Mouse (Mus musculus) MEL (cell line): Measurements from ENCODE around the gene Inpp4a. TPM values are rescaled to one million over a fixed set of nuclear protein-coding genes. Genes with fewer than 3 reads are reported as not detected.

Source experiments
- DNase-seq: peaks from one replicate; pipeline ENCODE4 v3.0.0; 2011; ENCODE audit warnings: low read depth, low spot score
- H3K27ac ChIP-seq: 2 replicates; pipeline ENCODE4 v1.5.1; 2012; ENCODE audit warnings: low read depth, mild to moderate bottlenecking, control low read depth, low read length, moderate library complexity; ENCODE audit not compliant: control insufficient read depth
- H3K27me3 ChIP-seq, 2 experiments: fragments of 150-350 bp in 1 of 2; sonication (generic) in 1 of 2; 2 replicates each; pipeline ENCODE4 v1.6.1; 2012; ENCODE audit warnings: low read length in 2 of 2, mild to moderate bottlenecking in 2 of 2, improper control_type of control experiment in 1 of 2, moderate library complexity in 1 of 2; ENCODE audit not compliant: insufficient read depth in 2 of 2, control insufficient read depth in 1 of 2
- H3K36me3 ChIP-seq, 2 experiments: 2 replicates each; pipeline ENCODE4 v1.6.1; 2012 to 2014; ENCODE audit warnings: low read length in 2 of 2, improper control_type of control experiment in 1 of 2, inconsistent platforms in 1 of 2, mild to moderate bottlenecking in 1 of 2; ENCODE audit not compliant: insufficient read depth in 2 of 2, control insufficient read depth in 1 of 2
- H3K4me1 ChIP-seq, 2 experiments: fragments of 150-350 bp in 1 of 2; sonication (generic) in 1 of 2; 2 replicates each; pipeline ENCODE4 v1.6.1; 2012; ENCODE audit warnings: low read length in 2 of 2, improper control_type of control experiment in 1 of 2, mild to moderate bottlenecking in 1 of 2; ENCODE audit not compliant: insufficient read depth in 2 of 2, control insufficient read depth in 1 of 2
- H3K4me3 ChIP-seq, 2 experiments: fragments of 150-350 bp in 1 of 2; sonication (generic) in 1 of 2; 2 replicates each; pipeline ENCODE4 v1.5.1; 2012; ENCODE audit warnings: low read depth in 2 of 2, low read length in 2 of 2, mild to moderate bottlenecking in 2 of 2, moderate library complexity in 2 of 2, control low read depth in 1 of 2, improper control_type of control experiment in 1 of 2; ENCODE audit not compliant: control insufficient read depth in 1 of 2, insufficient read depth in 1 of 2
- H3K79me2 ChIP-seq: 2 replicates; pipeline ENCODE4 v1.6.1; 2012; ENCODE audit warnings: mild to moderate bottlenecking, low read length, moderate library complexity; ENCODE audit not compliant: control insufficient read depth, poor library complexity, insufficient read depth
- H3K9ac ChIP-seq: 2 replicates; pipeline ENCODE4 v1.6.1; 2012; ENCODE audit warnings: low read depth, mild to moderate bottlenecking, control low read depth, low read length, moderate library complexity; ENCODE audit not compliant: control insufficient read depth, poor library complexity, severe bottlenecking
- H3K9me3 ChIP-seq: fragments of 150-350 bp; sonication (generic); replicated peaks from 2 replicates; pipeline ENCODE4 v1.6.1; 2012; ENCODE audit warnings: mild to moderate bottlenecking, low read length, improper control_type of control experiment, moderate library complexity; ENCODE audit not compliant: insufficient read depth
- CHD1 ChIP-seq: IDR thresholded peaks from 2 replicates; pipeline ENCODE4 v1.6.1; 2012; ENCODE audit warnings: low read depth, mild to moderate bottlenecking, inconsistent platforms, low read length, improper control_type of control experiment
- CTCF ChIP-seq, 3 experiments: IDR thresholded peaks in 2 of 3; conservative IDR thresholded peaks in 1 of 3; 2 replicates each; pipeline ENCODE4 v1.5.1; 2011 to 2012; ENCODE audit warnings: low read length in 3 of 3, low read depth in 2 of 3, mild to moderate bottlenecking in 2 of 3, improper control_type of control experiment in 1 of 3, inconsistent platforms in 1 of 3, mixed read lengths in 1 of 3, moderate library complexity in 1 of 3; ENCODE audit not compliant: control insufficient read depth in 1 of 3, insufficient read depth in 1 of 3, poor library complexity in 1 of 3, severe bottlenecking in 1 of 3
- E2F4 ChIP-seq: IDR thresholded peaks from 2 replicates; pipeline ENCODE4 v1.6.1; 2011; ENCODE audit warnings: low read depth, low read length, improper control_type of control experiment, borderline replicate concordance
- ETS1 ChIP-seq: IDR thresholded peaks from 2 replicates; pipeline ENCODE4 v1.6.1; 2012; ENCODE audit warnings: low read depth, mild to moderate bottlenecking, inconsistent platforms, low read length, improper control_type of control experiment, moderate library complexity
- GABPA ChIP-seq: IDR thresholded peaks from 2 replicates; pipeline ENCODE4 v1.6.1; 2012; ENCODE audit warnings: low read depth, mild to moderate bottlenecking, inconsistent platforms, low read length, improper control_type of control experiment, moderate library complexity
- KAT2A ChIP-seq: conservative IDR thresholded peaks from 2 replicates; pipeline ENCODE4 v1.6.1; 2012; ENCODE audit warnings: low read depth, low read length, improper control_type of control experiment, inconsistent platforms
- MAX ChIP-seq: IDR thresholded peaks from 2 replicates; pipeline ENCODE4 v1.6.1; 2011; ENCODE audit warnings: low read length, improper control_type of control experiment
- MAZ ChIP-seq: IDR thresholded peaks from 2 replicates; pipeline ENCODE4 v1.6.1; 2012; ENCODE audit warnings: low read depth, mild to moderate bottlenecking, inconsistent platforms, low read length, improper control_type of control experiment
- MEF2A ChIP-seq: IDR thresholded peaks from 2 replicates; pipeline ENCODE4 v1.6.1; 2014; ENCODE audit warnings: low read depth, mild to moderate bottlenecking, inconsistent platforms, low read length, improper control_type of control experiment; ENCODE audit not compliant: poor library complexity, insufficient replicate concordance, severe bottlenecking; ENCODE audit errors: extremely low read depth
- MYB ChIP-seq: IDR thresholded peaks from 2 replicates; pipeline ENCODE4 v1.6.1; 2011; ENCODE audit warnings: mild to moderate bottlenecking, low read depth, low read length, improper control_type of control experiment
- NELFE ChIP-seq: IDR thresholded peaks from 2 replicates; pipeline ENCODE4 v1.6.1; 2011; ENCODE audit warnings: low read depth, low read length, improper control_type of control experiment
- NRF1 ChIP-seq: IDR thresholded peaks from 2 replicates; pipeline ENCODE4 v1.6.1; 2014; ENCODE audit warnings: low read depth, mild to moderate bottlenecking, inconsistent platforms, low read length, improper control_type of control experiment, moderate library complexity; ENCODE audit not compliant: poor library complexity, insufficient read depth, severe bottlenecking
- POLR2A ChIP-seq, 2 experiments: IDR thresholded peaks; 2 replicates each; pipeline ENCODE4 v1.6.1; 2011 to 2012; ENCODE audit warnings: low read length in 2 of 2, mild to moderate bottlenecking in 2 of 2, control low read depth in 1 of 2, improper control_type of control experiment in 1 of 2, low read depth in 1 of 2, moderate library complexity in 1 of 2; ENCODE audit not compliant: control insufficient read depth in 1 of 2, insufficient read depth in 1 of 2, poor library complexity in 1 of 2
- POLR2AphosphoS2 ChIP-seq: IDR thresholded peaks from 2 replicates; pipeline ENCODE4 v1.6.1; 2011; ENCODE audit warnings: low read length, improper control_type of control experiment
- POLR2AphosphoS5 ChIP-seq: IDR thresholded peaks from 2 replicates; pipeline ENCODE4 v1.6.1; 2012; ENCODE audit warnings: low read depth, borderline replicate concordance, mild to moderate bottlenecking, inconsistent platforms, low read length, moderate library complexity, mixed read lengths
- RCOR1 ChIP-seq: IDR thresholded peaks from 2 replicates; pipeline ENCODE4 v1.6.1; 2012; ENCODE audit warnings: low read depth, mild to moderate bottlenecking, inconsistent platforms, low read length, improper control_type of control experiment
- SIN3A ChIP-seq: IDR thresholded peaks from 2 replicates; pipeline ENCODE4 v1.6.1; 2012; ENCODE audit warnings: low read length, improper control_type of control experiment, inconsistent platforms
- UBTF ChIP-seq: IDR thresholded peaks from 2 replicates; pipeline ENCODE4 v1.6.1; 2012; ENCODE audit warnings: low read depth, mild to moderate bottlenecking, inconsistent platforms, low read length, improper control_type of control experiment, moderate library complexity, borderline replicate concordance; ENCODE audit not compliant: insufficient read depth
- USF1 ChIP-seq: IDR thresholded peaks from 2 replicates; pipeline ENCODE4 v1.6.1; 2014; ENCODE audit warnings: low read depth, mild to moderate bottlenecking, inconsistent platforms, low read length, improper control_type of control experiment, moderate library complexity
- USF2 ChIP-seq, 2 experiments: IDR thresholded peaks; 2 replicates each; pipeline ENCODE4 v1.6.1; 2011 to 2012; ENCODE audit warnings: improper control_type of control experiment in 2 of 2, low read length in 2 of 2, borderline replicate concordance in 1 of 2, inconsistent platforms in 1 of 2, low read depth in 1 of 2, mild to moderate bottlenecking in 1 of 2; ENCODE audit not compliant: insufficient read depth in 1 of 2
- ZC3H11A ChIP-seq: IDR thresholded peaks from 2 replicates; pipeline ENCODE4 v1.6.1; 2012; ENCODE audit warnings: low read depth, mild to moderate bottlenecking, inconsistent platforms, low read length, improper control_type of control experiment
- ZNF384 ChIP-seq: IDR thresholded peaks from 2 replicates; pipeline ENCODE4 v1.6.1; 2012; ENCODE audit warnings: low read depth, mild to moderate bottlenecking, inconsistent platforms, low read length, improper control_type of control experiment
- polyA plus RNA-seq, 2 experiments: library from polyadenylated mRNA; stranded (reverse) in 1 of 2; unstranded in 1 of 2; fragments of >175 nt in 1 of 2; fragments of >200 nt in 1 of 2; gene quantifications; 2 replicates each; pipeline versions ENCODE4 v1.2.1 to v1.2.4; 2012; ENCODE audit warnings: low replicate concordance in 2 of 2, low read depth in 1 of 2; ENCODE audit not compliant: insufficient read length in 2 of 2, insufficient read depth in 1 of 2, missing spikeins in 1 of 2
- total RNA-seq: library from RNA; depleted of rRNA; stranded (reverse); fragments of 300-350 nt; gene quantifications from 2 replicates; pipeline ENCODE4 v1.2.3, GENCODE M21; 2012

The Inpp4a gene
- total and polyA plus RNA-seq, 3 experiments, result 1.6 to 5.0 TPM; not detected in 1

DNA sequence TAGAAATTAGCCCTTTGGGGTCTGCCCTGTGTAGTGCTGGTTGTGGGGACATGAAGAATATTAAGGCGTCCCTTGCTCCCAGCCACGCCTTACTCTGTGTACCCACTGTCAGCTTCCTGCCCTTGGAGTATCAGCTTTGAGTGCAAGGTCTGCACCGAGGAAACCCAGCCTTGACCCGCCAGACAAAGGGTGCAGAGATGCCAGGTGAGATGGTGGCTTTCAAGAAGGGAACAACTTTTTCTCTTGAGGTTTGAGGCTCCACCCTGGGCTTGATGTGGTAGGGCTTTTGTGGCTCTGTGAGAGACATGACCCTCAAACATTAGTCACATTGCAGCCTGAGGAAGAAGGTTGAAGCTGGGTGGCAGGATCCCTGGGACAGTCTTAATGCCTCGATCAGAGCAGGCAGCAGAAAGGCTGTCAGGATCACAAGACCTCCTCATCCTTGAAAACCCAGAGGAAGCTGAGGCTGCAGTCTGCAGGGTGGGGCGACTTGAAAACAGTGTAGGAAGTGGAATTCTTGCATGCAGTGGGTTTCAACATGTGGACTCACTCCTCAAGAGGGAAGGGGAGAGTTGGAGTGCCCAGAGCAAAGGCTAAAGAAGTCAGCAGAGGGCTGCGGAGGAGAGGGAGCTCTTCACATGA is 18.1 kb downstream of the Inpp4a start:
- H3K27ac ChIP-seq, result no peak overlapping the region
- no peak for TF ChIP-seq POLR2AphosphoS5
- no peak for TF ChIP-seq RCOR1
- no peak for TF ChIP-seq MAX
- no peak for TF ChIP-seq POLR2AphosphoS2
- TF ChIP-seq NELFE, result no peak
- no peak for TF ChIP-seq SIN3A
- TF ChIP-seq CHD1, result no peak
- no peak for TF ChIP-seq E2F4
- no peak for TF ChIP-seq ZNF384
- TF ChIP-seq MEF2A, result no peak
- TF ChIP-seq ETS1, result no peak
- TF ChIP-seq MAZ, result no peak
- no peak for TF ChIP-seq GABPA
- TF ChIP-seq ZC3H11A, result no peak
- no peak for TF ChIP-seq KAT2A
- no peak overlapping the region for H3K9ac ChIP-seq

GRCm38 (mm10) chr1:37318558-37318957 is 18.9 kb downstream of the Inpp4a start:
- no peak for TF ChIP-seq SIN3A
- TF ChIP-seq UBTF, result no peak
- TF ChIP-seq RCOR1, result no peak
- no peak for TF ChIP-seq USF2 (IDR thresholded peaks at IDR 0.05; ENCODE audit: borderline replicate concordance in 1 of 2, insufficient read depth in 1 of 2, low read depth in 1 of 2, low read length in 2 of 2)
- TF ChIP-seq MAZ, result no peak
- no peak for TF ChIP-seq MYB
- TF ChIP-seq USF1, result no peak
- TF ChIP-seq POLR2A (IDR thresholded peaks at IDR 0.05; ENCODE audit: control insufficient read depth in 1 of 2, insufficient read depth in 1 of 2, low read depth in 1 of 2, low read length in 2 of 2, poor library complexity in 1 of 2), result no peak
- no peak for TF ChIP-seq CTCF (IDR thresholded peaks at IDR 0.05 in 2 of 3, conservative IDR thresholded peaks at IDR 0.05 in 1 of 3; ENCODE audit: control insufficient read depth in 1 of 3, insufficient read depth in 1 of 3, low read depth in 2 of 3, low read length in 3 of 3, poor library complexity in 1 of 3, severe bottlenecking in 1 of 3)
- TF ChIP-seq CHD1, result no peak
- TF ChIP-seq MEF2A, result no peak
- TF ChIP-seq NRF1, result no peak
- TF ChIP-seq MAX, result no peak
- Histone ChIP-seq H3K4me1 (no peaks in the 10 kb centered on the region), H3K79me2 (no peaks in the 10 kb centered on the region), H3K27me3 (no peaks in the 10 kb centered on the region), H3K27ac (no peak overlapping the region), H3K4me3 (no peak overlapping the region), H3K36me3 (no peaks in the 10 kb centered on the region), H3K9ac (no peak overlapping the region), H3K9me3 (no peaks in the 10 kb centered on the region)
- no peak for DNase-seq

More for the DNA sequence above, 18.1 kb downstream of the Inpp4a start:
- Histone ChIP-seq H3K79me2 (no peaks in the 10 kb centered on the region), H3K27me3 (no peaks in the 10 kb centered on the region), H3K9me3 (no peaks in the 10 kb centered on the region), H3K36me3 (no peaks in the 10 kb centered on the region), H3K4me1 (no peaks in the 10 kb centered on the region), H3K4me3 (no peak overlapping the region)
- DNase-seq, result no peak
